Mouse (Mus musculus): Measurements from ENCODE around the gene Slc44a3. TPM values are rescaled to one million over a fixed set of nuclear protein-coding genes. Genes with fewer than 3 reads are reported as not detected.
"Not testable (repeated sequence)": the region's sequence is repeated elsewhere in the genome, so short reads cannot be mapped to it uniquely, and the experiment has no call there.

Slc44a3 gene
- polyA plus RNA-seq, 1 experiment: 0.29 TPM

DNA sequence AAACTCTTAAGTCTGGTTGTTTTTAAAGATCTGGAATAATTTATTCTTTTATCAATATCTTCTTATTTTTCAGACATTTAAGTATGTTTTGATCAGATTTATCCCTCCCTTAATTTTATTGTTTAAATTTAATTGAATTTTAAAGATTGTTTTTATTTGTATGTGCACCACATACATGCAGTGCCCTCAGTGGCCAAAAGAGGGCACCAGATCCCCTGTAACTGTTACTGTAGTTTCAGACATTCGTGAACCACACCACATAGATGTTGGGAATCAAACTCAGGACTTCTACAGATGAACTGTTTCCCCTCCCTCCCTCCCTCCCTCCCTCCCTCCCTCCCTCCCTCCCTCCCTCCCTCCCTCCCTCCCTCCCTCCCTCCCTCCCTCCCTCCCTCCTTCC lies 18.2 kb upstream of the Slc44a3 start:
- peak; percentile 67 for DNase-seq (ENCODE audit: low read depth)
- TF ChIP-seq POLR2A (IDR thresholded peaks at IDR 0.05; ENCODE audit: borderline replicate concordance, extremely low read depth, insufficient read depth, insufficient read length, poor library complexity, severe bottlenecking): no peak
- peak; percentile 75; the same call in 1 of the 2 replicates for TF ChIP-seq CTCF (IDR thresholded peaks at IDR 0.05; ENCODE audit: borderline replicate concordance, extremely low read depth, insufficient read depth, insufficient read length)

DNA sequence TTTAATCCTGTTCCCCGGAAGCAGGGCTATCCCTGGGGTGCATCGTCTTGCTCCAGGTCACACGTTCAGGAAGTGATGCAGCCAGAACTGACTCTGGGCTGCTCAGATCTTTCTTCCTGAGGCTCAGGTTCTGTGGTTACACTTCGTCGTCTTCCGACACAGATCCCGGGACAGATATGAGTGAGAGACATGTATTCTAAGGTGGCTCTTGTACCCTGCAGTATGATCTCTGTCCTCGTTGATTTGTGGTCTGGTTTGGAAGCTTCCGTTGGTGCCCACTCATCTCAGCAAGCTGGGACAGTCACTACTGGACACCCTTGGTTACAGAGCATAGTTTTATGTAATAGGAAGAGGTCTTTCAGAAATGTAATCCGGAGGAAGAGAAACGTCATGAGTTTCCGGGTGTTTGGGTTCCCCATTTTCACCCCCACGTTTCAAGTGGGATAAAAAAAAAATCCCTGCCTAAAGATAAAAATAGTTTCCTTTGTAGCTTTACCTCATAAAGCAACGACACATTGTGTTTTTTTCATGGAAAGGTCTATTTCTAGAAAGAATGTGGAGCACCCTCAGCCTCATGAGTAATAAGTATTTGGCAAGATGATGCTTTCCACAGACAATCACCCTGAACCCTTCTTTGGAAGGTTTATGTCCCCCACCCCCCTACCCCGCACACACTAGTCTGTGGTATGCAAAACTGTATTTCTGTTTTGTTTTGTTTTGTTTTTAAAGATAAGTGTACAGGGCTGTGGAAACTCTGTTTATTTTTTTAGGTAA lies 15.8 kb upstream of the Slc44a3 start:
- no peak for DNase-seq (ENCODE audit: low read depth)
- no peak for TF ChIP-seq POLR2A (IDR thresholded peaks at IDR 0.05; ENCODE audit: borderline replicate concordance, extremely low read depth, insufficient read depth, insufficient read length, poor library complexity, severe bottlenecking)
- no peak for TF ChIP-seq CTCF (IDR thresholded peaks at IDR 0.05; ENCODE audit: borderline replicate concordance, extremely low read depth, insufficient read depth, insufficient read length)

DNA sequence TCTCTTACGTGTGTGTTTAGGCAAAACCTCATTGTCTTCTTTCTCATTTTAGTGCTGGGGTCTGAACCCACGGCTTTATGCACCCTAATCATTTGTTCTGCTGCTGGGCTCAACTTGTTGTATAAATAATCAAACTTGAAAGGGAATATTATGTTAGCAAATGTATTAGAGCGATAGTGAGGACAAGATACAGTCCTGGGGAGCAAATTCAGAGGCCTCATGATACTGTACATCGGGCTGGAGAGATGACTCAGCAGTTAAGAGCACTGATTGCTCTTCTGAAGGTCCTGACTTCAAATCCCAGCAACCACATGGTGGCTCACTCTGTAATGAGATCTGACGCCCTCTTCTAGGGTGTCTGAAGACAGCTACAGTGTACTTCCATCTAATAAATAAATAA lies 8.4 kb upstream of the Slc44a3 start:
- peak; percentile 7 for DNase-seq (ENCODE audit: low read depth)
- TF ChIP-seq CTCF (IDR thresholded peaks at IDR 0.05; ENCODE audit: borderline replicate concordance, extremely low read depth, insufficient read depth, insufficient read length): no peak
- no peak for TF ChIP-seq POLR2A (IDR thresholded peaks at IDR 0.05; ENCODE audit: borderline replicate concordance, extremely low read depth, insufficient read depth, insufficient read length, poor library complexity, severe bottlenecking)

DNA sequence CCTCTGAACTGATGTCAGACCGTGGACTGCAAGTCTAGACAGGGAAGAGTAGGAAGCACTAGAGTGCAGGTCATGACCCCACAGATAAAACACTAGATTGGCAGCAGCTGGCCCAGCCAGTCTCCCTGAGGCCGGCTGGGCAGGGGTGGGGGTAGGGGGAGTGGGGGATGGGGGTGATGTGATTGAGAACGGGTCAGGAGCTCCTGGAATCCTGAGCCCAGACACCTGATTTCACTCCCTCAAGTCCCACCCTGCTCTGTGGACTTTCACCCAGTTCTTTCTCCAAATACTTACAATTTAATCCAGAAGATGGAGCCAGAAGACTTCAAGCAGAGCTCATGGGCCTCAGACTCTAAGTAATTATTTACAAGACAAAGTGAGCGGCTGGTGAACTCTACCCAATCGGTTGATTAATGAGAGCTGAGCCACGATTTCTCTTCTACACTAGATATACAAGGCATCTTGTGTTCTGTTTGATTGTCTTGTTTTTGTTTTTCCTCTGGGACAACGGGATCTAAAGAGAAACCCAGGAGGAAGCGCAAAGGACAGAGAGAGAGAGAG lies 7.7 kb upstream of the Slc44a3 start:
- TF ChIP-seq CTCF (IDR thresholded peaks at IDR 0.05; ENCODE audit: borderline replicate concordance, extremely low read depth, insufficient read depth, insufficient read length) (peak; percentile 26; the same call in 1 of the 2 replicates), POLR2A (IDR thresholded peaks at IDR 0.05; ENCODE audit: borderline replicate concordance, extremely low read depth, insufficient read depth, insufficient read length, poor library complexity, severe bottlenecking) (no peak)
- peak; percentile 75 for DNase-seq (ENCODE audit: low read depth)

DNA sequence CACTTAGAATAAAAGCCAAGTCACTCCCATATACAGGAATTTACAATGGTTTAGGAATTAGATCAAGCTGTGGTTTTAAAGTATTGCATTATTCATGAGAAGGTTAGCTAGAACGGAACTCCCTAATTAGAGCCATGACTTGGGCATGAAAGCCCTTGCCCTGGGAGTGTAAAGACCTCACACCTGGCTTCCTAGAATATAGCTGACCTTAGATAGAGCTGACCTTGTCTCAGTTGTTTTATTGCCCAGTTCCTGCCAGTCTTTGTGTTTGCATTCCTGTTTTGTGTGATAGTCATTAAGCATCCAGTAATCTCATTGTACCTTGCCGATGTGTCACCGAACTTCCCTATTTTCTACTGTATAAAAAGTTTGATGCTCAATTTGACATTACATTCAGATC lies 6.6 kb upstream of the Slc44a3 start:
- DNase-seq (ENCODE audit: low read depth): not testable (repeated sequence)

DNA sequence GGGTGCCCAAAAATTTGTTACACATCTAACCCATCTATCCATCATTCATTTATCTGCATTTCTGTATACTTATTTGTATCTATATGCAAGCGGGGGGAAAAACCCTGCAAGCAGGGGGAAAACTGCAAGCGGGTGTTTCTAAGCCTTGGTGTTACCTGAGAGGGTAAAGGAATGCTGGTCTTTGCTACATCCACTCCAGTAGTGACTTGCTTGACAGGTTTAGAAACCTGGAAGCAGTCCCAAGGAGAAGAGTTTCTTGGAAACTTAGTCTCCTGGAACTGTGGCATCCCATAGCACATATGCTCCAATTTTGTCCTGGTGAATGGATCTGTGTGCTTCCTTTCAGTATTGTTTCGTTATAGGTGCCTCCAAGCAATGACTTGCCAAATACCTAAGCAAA lies 5.8 kb upstream of the Slc44a3 start:
- no peak for TF ChIP-seq CTCF (IDR thresholded peaks at IDR 0.05; ENCODE audit: borderline replicate concordance, extremely low read depth, insufficient read depth, insufficient read length)
- no peak for TF ChIP-seq POLR2A (IDR thresholded peaks at IDR 0.05; ENCODE audit: borderline replicate concordance, extremely low read depth, insufficient read depth, insufficient read length, poor library complexity, severe bottlenecking)
- no peak for DNase-seq (ENCODE audit: low read depth)

DNA sequence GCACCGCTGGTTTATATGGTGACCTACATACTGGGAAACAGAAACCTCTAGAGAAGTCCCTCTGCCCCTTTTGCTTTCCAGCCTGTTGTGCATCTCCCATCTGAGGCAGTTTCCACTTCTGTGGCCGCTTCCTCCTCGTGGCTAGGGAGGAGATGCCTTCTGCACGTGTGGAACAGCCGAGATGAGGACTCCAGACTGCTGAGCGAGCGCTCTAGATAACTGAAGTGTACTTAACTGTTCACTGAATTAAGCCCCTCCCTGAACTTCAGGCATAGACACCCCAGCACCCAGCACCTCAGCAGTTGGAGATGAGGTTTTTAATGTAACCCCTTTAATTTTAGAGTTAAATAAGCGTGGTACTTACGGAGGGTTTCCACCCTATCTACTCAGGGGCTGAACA lies 4.6 kb upstream of the Slc44a3 start:
- no peak for TF ChIP-seq CTCF (IDR thresholded peaks at IDR 0.05; ENCODE audit: borderline replicate concordance, extremely low read depth, insufficient read depth, insufficient read length)
- TF ChIP-seq POLR2A (IDR thresholded peaks at IDR 0.05; ENCODE audit: borderline replicate concordance, extremely low read depth, insufficient read depth, insufficient read length, poor library complexity, severe bottlenecking): no peak
- DNase-seq (ENCODE audit: low read depth): no peak

DNA sequence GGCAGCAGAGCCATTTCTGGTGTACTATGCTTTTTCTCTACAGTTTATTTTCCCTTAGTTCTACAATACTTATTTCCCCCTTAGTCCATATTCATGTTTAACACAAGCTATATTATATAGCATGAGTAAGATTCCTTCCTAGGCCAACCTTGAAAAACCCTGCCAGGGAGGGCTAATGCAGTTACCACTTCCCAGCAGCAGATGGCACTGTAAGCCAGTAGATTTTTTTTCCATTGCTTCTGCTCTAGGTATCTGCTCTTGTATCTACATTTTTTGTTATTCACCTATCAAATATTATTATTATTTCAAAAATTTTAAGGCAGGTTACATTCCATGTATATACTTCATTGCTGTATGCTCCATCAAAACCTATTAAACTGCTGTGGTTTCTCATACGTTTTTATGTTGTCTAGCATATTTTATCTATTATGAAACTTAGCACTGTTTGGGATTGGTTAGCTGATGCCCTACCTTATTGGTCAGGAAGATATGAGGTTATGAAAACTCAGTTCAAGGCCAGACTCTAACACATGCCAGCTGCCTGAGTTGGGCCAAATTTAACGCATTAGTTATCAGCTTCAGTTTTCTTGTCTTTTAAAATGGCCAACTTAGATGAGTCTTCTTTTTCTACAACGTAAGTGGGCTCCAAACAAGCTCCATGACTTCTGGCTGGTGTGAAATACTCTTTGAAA lies 3.8 kb upstream of the Slc44a3 start:
- TF ChIP-seq CTCF (IDR thresholded peaks at IDR 0.05; ENCODE audit: borderline replicate concordance, extremely low read depth, insufficient read depth, insufficient read length) (peak; percentile 88), POLR2A (IDR thresholded peaks at IDR 0.05; ENCODE audit: borderline replicate concordance, extremely low read depth, insufficient read depth, insufficient read length, poor library complexity, severe bottlenecking) (no peak)
- peak; percentile 71 for DNase-seq (ENCODE audit: low read depth)

DNA sequence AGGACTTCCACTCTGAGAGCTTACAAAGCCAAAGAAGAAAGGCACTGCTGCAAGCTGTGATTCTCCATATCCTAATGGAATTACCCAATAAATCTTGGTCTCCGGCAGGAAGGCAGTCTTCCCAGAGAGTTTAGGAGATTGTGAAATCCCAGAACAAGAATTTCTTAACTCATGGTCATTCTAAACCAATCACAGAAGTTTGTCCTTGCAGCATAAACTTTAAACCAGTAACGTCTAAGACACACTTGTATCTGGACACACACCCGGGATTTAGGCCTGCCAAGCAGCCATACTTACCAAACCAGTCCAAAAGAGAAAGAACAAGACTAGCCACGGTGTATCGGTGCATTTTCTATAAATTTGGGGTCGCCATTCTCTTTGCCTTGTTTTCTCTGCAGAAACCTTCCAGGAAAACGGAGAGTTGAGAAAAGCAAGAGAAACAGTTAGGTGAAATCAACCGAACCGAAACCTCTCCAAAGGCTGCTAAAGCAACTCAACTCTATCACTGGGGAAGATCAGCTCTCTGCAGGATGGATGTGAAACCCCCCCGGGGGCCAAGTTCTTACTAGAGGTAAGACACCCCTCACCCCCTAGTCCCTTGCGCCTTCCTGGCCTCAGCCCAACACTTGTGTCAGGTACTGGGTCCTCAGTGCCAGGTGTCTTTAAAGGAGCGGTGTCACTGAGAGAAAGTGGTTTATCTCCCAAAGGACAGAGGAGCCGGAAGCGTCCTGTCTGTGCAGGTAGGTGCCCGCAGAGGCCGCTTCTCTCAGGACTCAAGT lies 645 bp downstream of the Slc44a3 start:
- TF ChIP-seq CTCF (IDR thresholded peaks at IDR 0.05; ENCODE audit: borderline replicate concordance, extremely low read depth, insufficient read depth, insufficient read length) (no peak), POLR2A (IDR thresholded peaks at IDR 0.05; ENCODE audit: borderline replicate concordance, extremely low read depth, insufficient read depth, insufficient read length, poor library complexity, severe bottlenecking) (no peak)
- no peak for DNase-seq (ENCODE audit: low read depth)

DNA sequence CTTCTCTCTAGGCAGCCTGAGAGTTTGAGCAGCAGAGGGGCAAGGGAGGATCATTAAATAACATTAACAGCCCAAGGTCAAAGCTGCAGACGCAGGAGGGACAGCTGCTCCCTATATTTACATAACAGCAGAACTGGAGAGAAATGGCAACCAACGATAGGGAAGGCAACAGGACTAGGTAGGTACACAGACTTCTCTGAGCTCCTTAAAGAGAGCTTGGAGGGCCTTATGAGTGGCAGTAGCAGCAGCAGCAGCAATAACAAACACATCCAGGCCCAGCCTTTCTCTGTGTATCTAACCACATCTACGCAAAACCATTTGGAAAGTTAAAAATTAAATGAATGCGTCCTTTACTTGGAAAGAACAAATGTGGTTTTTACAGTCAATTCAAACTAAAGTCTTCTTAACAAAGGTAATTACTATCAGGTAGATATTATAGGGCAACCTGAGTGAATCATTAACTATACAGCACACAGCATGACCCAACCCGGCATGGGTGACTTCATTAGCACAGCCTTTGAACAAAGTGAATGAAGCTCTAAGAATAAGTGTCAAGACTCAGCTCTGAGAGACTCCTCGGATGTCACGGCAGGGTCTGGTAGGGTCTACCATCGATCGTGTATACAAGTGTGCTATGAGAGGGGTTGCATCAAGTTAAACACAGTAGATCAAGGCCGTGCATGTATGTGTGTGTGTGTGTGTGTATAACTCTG lies 1.5 kb downstream of the Slc44a3 start:
- TF ChIP-seq CTCF (IDR thresholded peaks at IDR 0.05; ENCODE audit: borderline replicate concordance, extremely low read depth, insufficient read depth, insufficient read length): no peak
- no peak for TF ChIP-seq POLR2A (IDR thresholded peaks at IDR 0.05; ENCODE audit: borderline replicate concordance, extremely low read depth, insufficient read depth, insufficient read length, poor library complexity, severe bottlenecking)

More for the DNA sequence above, 1.5 kb downstream of the Slc44a3 start:
- DNase-seq (ENCODE audit: low read depth): peak; percentile 25
